Mouse (Mus musculus): ENCODE results near the gene Tpsb2. TPM values are rescaled to one million over a fixed set of nuclear protein-coding genes. Genes with fewer than 3 reads are reported as not detected.

Tpsb2 gene
- polyA plus RNA-seq (2012; rRNA removed) = not detected in 2 replicates

DNA sequence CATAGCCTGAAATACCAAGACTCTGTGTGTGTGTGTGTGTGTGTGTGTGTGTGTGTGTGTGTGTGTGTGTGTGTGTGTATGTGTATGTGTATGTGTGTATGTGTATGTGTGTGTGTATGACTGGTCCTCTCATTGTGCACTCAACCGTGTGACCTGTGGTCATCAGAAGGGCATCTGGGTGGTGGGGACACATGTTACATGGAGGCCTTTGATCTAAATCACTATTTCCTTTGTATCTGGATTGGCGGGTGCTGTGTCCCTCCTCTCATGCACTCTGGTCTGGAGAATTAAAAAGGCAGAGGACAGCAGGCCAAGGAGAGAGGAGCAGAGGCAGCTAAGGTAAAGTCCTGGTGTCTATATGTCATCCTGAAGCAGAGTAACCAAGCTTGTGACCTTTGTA is at the start of gene Tpsb2:
TSS of gene Tpsb2 (plus strand) at position 301 of the 400 bp plus-strand sequence.
- no peak for DNase-seq (ENCODE audit: extremely low spot score in 1 of 2, low spot score in 1 of 2)

DNA sequence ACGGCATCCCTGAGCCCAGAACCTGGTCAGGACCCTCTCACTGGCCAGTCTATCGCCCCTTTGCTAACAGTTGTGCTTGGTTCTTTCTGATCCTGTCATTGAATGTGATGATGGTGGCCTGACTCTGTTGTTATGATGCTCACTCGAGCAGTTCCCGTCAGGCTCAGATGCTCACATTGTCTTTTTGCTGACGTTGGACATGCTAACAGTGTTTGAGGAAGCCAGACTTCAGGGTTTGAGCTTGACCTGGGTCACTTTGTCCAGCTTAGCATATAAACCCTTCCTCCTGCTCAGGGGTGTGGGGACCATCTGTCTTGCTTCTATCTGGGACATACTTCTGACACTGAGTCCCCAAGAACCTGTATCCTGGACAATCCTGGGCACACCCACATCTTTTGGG is 47.8 kb upstream of the Tpsb2 start, which contains the start of gene Prss29:
TSS of gene Prss29 (plus strand) at position 301 of the 400 bp plus-strand sequence.
- DNase-seq (ENCODE audit: extremely low spot score in 1 of 2, low spot score in 1 of 2) = no peak

DNA sequence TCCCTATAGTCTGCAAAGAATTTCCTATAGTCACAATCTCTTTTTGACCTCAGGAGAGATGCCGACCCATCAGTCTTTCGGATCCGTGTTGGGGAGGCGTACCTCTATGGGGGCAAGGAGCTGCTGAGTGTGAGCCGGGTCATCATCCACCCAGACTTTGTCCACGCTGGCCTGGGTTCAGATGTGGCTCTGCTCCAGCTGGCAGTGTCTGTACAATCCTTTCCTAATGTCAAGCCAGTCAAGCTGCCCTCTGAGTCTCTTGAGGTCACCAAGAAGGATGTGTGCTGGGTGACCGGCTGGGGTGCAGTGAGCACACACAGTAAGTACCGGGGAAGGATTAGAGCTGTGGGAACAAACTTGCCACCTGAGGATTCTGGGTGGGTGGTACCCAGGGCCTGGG is 45.3 kb upstream of the Tpsb2 start:
- DNase-seq (ENCODE audit: extremely low spot score in 1 of 2, low spot score in 1 of 2) = no peak

DNA sequence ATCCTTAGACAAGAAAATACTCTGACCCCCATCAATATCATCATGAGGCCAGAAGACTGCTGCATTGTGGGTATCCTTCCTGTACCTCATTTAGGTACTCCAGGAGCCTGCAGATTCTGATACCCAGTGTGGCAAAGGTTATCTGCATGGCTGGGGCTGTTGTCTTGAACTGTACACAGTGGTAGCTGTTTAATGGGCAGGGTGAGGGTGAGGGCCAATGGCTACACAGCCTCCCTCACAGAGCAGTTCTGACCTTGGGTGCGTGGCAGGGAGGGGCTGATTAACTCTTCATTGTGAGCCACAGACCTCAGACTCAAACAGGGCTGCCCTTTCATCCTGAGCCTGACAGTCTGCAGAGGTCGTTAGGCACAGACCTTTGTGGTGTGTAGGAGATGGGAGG is 43.2 kb upstream of the Tpsb2 start:
- DNase-seq (ENCODE audit: extremely low spot score in 1 of 2, low spot score in 1 of 2) = no peak

DNA sequence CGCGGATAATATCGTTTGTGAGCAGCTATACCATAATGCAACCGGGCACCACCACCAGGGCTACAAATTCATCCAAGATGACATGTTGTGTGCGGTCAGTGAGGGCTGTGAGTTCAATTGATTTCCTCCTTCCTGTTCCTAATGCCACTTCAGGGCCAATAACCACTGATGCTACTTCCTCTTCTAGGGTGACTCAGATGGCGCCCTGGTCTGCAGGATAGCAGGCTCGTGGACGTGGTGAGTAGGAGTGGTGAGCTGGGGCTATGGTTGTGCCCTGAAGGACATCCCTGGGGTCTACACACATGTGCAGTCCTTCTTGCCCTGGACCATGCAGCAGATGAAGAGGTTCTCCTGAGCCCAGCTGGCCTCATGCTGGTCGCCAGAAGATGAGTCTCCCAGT is 33.8 kb upstream of the Tpsb2 start:
- no peak for DNase-seq (ENCODE audit: extremely low spot score in 1 of 2, low spot score in 1 of 2)

DNA sequence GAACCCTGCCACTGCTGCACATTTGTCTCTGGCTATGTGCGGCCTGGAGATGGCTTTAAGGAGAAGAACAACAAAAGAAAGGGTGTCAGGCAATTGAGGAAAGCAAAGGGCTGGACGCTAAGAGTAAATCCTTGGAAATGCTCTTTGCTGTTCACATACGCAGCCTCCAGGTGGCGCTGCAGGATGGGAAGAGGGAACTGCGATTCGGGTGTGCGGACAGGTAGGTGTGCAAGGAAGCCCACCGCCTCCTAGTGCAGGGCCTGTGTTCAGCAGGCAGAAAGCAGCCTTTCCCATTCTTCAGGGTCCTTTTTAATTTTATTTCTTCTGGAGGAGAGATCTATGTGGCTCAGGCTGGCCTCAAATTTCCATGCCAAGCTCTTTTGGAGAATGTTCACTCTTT is 32.2 kb upstream of the Tpsb2 start:
- peak in 1 of 2 experiments; percentile 77 for DNase-seq (ENCODE audit: extremely low spot score in 1 of 2, low spot score in 1 of 2)

DNA sequence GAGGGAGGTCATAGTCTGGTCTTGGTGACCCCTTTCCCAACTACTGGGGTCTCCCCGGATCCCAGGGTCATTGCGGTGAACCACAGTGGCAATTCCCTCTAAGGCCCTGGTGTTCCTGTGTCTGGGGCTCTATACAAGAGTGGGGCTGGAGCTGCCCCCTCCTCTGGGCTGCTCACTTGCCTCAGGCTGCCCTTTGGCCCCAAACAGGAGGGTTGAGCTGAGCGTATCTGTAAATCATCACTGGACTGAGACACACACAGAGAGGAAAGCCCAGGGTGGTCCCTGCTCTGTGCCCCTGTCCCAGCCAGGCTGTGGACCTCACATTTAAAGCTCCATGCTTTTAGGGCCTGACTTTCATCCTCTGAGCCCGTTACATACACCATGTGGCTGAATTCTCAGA is 27.9 kb upstream of the Tpsb2 start:
- DNase-seq (ENCODE audit: extremely low spot score in 1 of 2, low spot score in 1 of 2) = no peak

DNA sequence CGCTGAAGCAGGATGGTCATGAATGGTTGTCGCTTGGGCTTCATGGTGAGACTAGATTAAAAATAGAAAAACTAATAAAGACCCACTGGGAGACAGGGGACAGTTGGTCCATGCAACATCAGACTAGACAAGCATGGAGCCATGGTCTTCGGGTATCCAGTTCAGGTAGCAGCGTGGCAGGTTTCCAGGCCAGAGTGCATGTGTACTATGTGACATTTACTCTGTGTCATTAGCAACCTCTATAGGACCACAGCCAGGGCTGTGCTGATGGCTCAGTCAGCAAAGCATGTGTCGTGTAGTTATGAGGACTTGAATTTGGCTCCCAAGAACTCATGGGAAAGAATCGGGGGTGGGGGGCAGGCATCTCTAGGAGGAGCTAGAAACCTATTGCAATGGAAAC is 26.1 kb upstream of the Tpsb2 start:
- DNase-seq (ENCODE audit: extremely low spot score in 1 of 2, low spot score in 1 of 2) = no peak

DNA sequence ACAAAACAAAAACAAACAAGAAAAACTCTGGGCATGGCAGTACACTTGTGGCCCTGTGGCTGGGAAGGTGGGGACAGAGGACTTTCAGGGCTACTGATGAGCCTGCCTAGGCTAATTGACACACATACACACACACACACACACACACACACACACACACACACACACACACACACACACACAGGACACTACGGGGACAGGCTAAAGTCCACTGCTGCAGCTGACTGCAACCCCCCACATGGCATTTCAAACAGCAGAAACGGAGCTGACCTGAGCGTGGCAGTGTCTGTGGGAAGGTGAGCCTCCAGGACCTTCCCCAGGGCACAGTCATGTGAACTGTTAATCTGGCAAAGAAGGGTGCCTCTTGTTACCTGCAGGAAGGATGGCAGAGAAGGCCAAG is 24.6 kb upstream of the Tpsb2 start:
- DNase-seq (ENCODE audit: extremely low spot score in 1 of 2, low spot score in 1 of 2) = no peak

DNA sequence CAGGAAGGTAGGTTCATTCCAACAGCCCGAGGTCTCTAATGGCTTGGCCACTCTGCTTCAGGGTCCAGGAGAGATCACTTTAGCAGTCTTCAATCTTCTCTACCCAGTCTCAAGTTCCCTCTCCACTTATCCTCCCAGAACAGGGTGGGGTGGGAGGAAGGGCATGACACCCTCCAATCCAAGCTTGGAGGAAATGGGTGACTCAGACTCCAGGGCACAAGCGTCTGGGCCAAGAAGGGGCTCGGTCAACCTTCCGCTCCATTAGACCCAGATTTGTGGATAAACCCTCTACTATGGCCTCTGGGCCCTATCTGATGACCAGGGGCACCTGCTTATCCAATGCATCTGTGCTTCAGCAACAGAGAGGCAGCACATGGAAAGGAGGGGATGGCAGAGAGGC is 20.6 kb upstream of the Tpsb2 start, which contains the start of gene Tpsab1:
TSS of gene Tpsab1 (minus strand) at position 101 of the 400 bp plus-strand sequence.
- no peak for DNase-seq (ENCODE audit: extremely low spot score in 1 of 2, low spot score in 1 of 2)

DNA sequence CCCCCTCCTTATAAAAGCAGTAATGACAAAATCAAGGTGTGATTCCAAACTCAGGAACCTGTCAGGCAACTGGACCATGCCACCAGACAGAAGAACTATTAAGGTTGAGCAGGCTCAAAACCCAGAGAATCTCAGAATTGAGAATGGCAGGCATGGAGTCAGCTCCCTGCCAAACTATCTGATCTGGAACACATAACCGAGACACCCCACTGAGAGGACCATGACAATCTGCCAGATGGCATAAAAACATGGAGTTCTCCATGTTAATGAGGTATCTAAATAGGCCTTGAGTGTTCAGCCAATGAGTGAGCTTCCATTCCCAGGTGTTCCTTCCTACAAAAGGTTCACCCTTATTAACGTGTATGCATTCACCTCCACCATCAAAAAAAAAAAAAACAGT is 4.8 kb upstream of the Tpsb2 start:
- DNase-seq (ENCODE audit: extremely low spot score in 1 of 2, low spot score in 1 of 2) = no peak

DNA sequence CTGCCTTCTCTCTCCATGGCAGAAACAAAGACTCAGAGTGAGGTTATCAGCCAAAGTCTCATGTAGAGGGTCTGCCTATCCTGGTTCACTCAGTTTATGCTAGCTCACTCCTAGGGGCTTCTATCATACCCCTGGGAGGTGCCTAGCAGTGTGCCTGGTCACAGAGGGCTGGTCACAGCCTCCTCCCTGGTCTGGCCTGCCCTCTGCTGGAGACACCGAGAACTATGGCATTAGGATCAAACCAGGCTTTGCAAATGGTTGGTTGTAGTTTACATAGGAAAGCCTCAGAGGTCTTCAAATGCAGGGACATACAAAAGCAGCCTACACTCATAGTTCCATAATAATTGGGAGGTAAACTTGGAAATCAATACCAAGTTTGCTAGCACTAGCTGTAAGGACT is 2.4 kb upstream of the Tpsb2 start:
- peak in 1 of 2 experiments; percentile 74 for DNase-seq (ENCODE audit: extremely low spot score in 1 of 2, low spot score in 1 of 2)

DNA sequence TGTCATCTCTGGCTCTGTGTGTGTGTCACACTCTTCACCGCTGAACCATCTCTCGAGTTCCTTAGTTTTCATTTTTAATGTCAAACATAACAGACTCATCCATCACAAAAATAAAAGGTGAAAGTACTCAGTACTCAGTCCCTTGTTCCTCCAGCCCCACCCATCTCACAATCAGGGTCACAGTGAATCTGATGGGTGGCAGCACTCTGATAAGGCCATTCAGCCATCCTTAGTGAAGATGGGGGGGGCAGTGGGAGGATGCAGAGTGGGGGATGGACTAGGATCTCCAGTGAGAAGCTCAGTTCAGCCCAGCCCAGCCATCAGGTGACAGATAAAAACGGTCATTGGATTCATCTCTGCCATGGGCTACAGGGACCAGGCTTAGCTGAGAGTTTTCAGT is 2.9 kb downstream of the Tpsb2 start, which contains the start of gene Tpsg1:
TSS of gene Tpsg1 (plus strand) at position 301 of the 400 bp plus-strand sequence.
- no peak for DNase-seq (ENCODE audit: extremely low spot score in 1 of 2, low spot score in 1 of 2)

DNA sequence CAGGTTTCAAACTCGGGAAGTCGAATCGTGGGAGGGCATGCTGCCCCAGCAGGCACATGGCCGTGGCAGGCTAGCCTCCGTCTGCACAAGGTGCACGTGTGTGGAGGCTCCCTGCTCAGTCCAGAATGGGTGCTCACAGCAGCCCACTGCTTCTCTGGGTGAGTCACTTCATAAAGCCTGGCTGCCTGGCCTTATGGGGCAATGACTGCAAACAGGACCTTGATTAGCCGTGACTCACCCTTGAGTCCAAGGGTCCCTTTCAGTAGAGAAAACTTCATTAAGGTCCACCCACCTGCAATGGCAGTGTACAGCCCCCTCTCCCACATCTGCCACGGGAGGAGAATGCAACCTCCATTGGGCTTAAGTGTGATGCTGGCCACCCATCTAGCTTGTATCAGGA is 6.4 kb downstream of the Tpsb2 start:
- DNase-seq (ENCODE audit: extremely low spot score in 1 of 2, low spot score in 1 of 2) = no peak

DNA sequence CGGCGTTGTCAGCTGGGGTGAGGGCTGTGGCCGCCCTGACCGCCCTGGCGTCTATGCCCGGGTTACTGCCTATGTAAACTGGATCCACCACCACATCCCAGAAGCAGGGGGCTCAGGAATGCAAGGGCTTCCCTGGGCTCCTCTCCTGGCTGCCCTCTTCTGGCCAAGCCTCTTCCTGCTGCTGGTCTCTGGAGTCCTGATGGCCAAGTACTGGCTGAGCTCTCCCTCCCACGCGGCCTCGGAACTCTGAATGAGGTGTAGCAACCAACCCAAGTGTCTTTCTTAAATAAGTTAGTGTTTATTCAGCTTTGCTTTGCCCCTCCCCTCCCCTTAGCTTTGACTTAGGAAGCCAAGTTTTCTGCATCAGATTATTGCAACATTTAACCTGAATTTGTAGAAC is 7.9 kb downstream of the Tpsb2 start:
- peak in 1 of 2 experiments; percentile 25 for DNase-seq (ENCODE audit: extremely low spot score in 1 of 2, low spot score in 1 of 2)

DNA sequence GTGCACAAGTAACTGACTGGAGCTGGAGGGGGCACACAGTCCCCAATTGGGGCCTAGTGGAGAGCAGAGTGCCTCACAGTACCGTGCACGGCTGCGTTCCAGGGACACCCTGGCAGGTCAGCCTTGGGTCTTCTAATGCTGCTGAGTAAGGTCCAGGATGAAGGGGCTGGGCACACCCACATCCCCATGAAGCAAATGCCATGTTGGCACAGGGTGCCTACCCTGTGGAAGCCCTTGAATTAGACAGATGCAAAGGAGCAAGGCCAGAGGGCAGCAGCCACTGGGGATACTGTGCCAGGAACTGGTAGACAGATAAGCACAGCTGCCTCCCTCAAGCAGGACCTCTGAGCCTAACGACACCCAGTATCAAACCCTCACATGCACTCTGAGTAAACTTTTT is 28.4 kb downstream of the Tpsb2 start:
- DNase-seq (ENCODE audit: extremely low spot score in 1 of 2, low spot score in 1 of 2) = no peak

DNA sequence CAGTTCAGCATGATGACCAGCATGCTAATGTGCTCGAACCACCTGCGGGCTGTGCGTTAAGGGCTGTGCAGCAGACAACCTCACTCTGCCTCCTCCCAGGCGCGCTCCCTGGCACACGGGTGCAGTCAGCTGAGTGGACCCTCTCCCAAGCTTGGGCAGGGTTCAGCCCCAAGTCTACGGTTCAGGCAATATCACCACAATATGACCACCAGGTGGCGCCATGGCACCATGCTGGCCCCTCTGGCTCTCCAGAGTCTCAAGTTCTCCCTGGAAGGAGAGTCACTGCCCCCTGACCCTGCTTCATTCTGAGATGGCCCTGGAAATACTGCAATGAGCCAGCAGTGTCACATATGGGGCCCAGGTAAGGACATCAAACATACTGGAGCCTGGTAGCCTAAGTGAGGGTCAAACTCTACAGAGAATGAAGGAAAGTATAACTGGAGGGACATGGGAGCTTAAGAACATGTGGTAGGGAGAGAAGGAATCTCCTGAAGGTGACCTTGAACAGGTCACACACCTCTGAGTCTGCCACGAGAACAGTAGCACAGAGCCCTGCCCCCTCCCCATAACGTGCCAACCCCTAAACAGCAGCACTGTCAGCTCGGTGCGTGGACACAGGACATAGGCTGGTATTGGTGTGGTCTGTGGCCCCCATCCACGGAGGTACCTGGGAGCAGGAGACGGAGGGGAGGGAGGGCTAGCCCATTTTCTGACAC is 31.9 kb downstream of the Tpsb2 start:
- peak; percentile 25 to 90 for DNase-seq (ENCODE audit: extremely low spot score in 1 of 2, low spot score in 1 of 2)

DNA sequence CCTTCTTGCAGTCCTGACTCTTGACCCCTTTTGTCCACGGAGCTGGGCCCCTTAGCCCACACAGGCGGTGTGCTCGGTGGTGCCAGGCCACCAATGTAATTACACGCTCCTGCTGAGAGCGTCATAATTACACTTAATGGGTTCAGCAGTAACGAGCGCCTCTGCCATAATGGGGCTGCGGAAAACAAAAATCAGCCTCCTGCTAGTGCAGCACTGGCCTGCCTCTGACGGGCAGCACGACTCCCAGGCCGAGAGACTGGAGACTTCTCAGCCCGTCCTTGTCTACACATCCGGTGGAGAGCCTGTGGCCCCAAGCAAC is 32.4 kb downstream of the Tpsb2 start:
- no peak for DNase-seq (ENCODE audit: extremely low spot score in 1 of 2, low spot score in 1 of 2)

DNA sequence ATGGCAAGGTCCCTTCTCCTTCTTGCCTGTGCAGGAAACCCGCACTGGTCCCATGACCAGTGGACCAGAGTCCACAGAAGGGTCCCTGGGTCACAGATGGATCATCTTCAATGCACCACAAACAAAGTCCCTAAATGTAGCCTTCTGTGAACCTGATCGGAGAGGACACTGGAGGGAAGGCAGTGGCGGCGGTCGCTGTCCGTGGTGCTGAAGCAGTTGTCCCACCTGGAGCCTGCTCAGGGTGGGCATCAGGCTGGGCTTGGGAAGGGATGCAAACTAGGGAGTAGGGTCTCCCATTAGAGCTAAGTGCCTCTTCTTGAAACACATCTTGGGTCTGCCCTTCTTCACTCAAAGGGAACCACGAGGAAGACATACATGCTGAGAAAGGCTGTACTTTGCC is 34.3 kb downstream of the Tpsb2 start:
- DNase-seq (ENCODE audit: extremely low spot score in 1 of 2, low spot score in 1 of 2) = no peak

DNA sequence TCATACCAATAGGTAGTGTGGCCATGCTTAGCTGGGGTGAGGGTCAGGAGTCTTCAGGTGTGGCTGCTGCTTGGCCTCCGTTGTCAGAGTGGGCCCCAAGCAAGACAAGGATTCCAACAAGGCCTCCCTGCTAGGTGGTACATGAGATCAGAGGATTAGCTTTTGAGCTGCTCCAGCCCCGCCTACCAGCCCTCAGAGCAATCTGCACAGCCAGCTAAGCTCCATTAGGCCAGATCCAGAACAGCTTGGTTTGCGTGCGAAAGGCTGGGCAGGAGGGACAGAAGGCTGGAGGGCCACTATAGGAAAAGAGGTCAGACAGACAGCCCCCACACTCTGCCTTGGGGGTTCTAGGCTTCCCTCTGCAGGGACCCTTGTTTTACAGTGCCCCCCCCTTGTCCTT is 35.4 kb downstream of the Tpsb2 start:
- DNase-seq (ENCODE audit: extremely low spot score in 1 of 2, low spot score in 1 of 2) = no peak

DNA sequence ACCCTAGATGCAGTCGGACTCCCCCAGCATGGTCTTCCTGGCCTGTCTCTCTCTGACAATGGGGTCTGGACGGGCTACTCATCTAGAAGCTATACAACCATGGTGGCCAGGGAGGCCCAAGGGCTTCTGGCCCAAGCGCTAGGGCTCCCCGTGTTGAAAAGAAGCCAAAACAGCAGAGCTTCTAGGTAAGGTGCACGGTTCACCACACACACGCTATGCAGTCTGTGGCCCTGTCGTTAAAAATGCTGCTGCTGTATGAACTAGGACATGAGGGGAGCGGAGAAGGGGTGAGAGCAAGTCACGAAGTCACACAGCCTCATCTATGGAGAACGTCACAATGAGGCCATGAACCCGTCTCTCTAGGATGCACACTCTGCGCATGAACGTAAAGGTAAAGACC is 36.1 kb downstream of the Tpsb2 start:
- DNase-seq (ENCODE audit: extremely low spot score in 1 of 2, low spot score in 1 of 2) = no peak

DNA sequence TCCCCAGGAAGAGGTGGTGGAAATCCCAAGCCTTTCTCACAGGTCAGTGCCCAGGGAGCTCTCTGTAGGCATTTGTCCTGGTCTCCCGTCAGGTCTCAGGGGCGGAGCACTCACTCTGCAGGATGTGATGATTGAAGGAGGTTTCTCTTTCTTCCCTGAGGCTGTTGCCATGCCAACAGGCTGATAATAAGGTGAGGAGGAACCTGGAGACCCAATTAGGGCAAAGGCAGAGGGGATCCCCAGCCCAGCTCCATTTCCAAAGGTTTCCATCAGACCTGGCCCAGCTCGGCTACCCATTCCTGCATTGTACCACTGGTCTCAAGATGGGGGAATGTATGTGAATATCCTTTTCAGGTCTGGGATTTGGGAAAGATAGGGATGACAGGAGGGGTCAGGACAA is 38.1 kb downstream of the Tpsb2 start:
- DNase-seq (ENCODE audit: extremely low spot score in 1 of 2, low spot score in 1 of 2) = no peak
